Mouse (Mus musculus) spleen, embryonic (tissue): ENCODE measurements around the gene Tmem127.
"Not testable (repeated sequence)": the region's sequence is repeated elsewhere in the genome, so short reads cannot be mapped to it uniquely, and the experiment has no call there.

Source experiments
- CTCF ChIA-PET: fragments of 350-600 bp; sonication (Branson Sonifier 250); formaldehyde crosslinking; loops from one replicate; lab custom pipeline; 2022; lab: Charles Lee

Gene Tmem127

GRCm38 (mm10) chr2:127247592-127248333 is at the start of gene Tmem127, which contains the start of gene Ciao1:
TSS of gene Tmem127 (plus strand) at chr2:127247908.
TSS of gene Ciao1 (minus strand) at chr2:127247816.
- CTCF ChIA-PET = interaction anchor here (1.1 kb wide), 1 partner anchor 93 kb away, joined by 3 read pairs; no protein-coding TSS in a partner anchor

- CTCF ChIA-PET = interaction anchor here (1.4 kb wide), 1 partner anchor 39 kb away, joined by 3 read pairs; no protein-coding TSS in a partner anchor
Observed at GRCm38 (mm10) chr2:127204932-127205331, 42.8 kb upstream of the Tmem127 start.

- CTCF ChIA-PET = not testable (repeated sequence)
Observed at GRCm38 (mm10) chr2:127205936-127206335, 41.8 kb upstream of the Tmem127 start.

GRCm38 (mm10) chr2:127206916-127207315 is 40.8 kb upstream of the Tmem127 start:
- CTCF ChIA-PET = no interaction called here

GRCm38 (mm10) chr2:127207547-127208451 is 39.9 kb upstream of the Tmem127 start, which contains the start of the genes 1810024B03Rik and Snrnp200:
TSS of gene 1810024B03Rik (minus strand) at chr2:127208280.
TSS of gene Snrnp200 (plus strand) at chr2:127208386.
- CTCF ChIA-PET = no interaction called here

- CTCF ChIA-PET = no interaction called here
Observed at GRCm38 (mm10) chr2:127208452-127208769, 39.3 kb upstream of the Tmem127 start.

- CTCF ChIA-PET = no interaction called here
Observed at GRCm38 (mm10) chr2:127210701-127211100, 37.0 kb upstream of the Tmem127 start.

- CTCF ChIA-PET = no interaction called here
Observed at GRCm38 (mm10) chr2:127217746-127218145, 30.0 kb upstream of the Tmem127 start.

GRCm38 (mm10) chr2:127225261-127225660 is 22.4 kb upstream of the Tmem127 start:
- CTCF ChIA-PET = no interaction called here

GRCm38 (mm10) chr2:127237897-127238610 is 9.7 kb upstream of the Tmem127 start:
- CTCF ChIA-PET = no interaction called here

- CTCF ChIA-PET = no interaction called here
Observed at GRCm38 (mm10) chr2:127240065-127240464, 7.6 kb upstream of the Tmem127 start.

GRCm38 (mm10) chr2:127248334-127249004 is 761 bp downstream of the Tmem127 start:
- CTCF ChIA-PET = interaction anchor here (0.6 to 1.1 kb wide), 2 partner anchors 11 to 92 kb away, joined by 3 read pairs; no protein-coding TSS in a partner anchor

- CTCF ChIA-PET = interaction anchor here (0.7 kb wide), 1 partner anchor 30 kb away, joined by 3 read pairs; no protein-coding TSS in a partner anchor
Observed at GRCm38 (mm10) chr2:127250291-127251008, 2.7 kb downstream of the Tmem127 start.

- CTCF ChIA-PET = interaction anchor here (0.6 kb wide), 1 partner anchor 57 kb away, joined by 3 read pairs; no protein-coding TSS in a partner anchor
Observed at GRCm38 (mm10) chr2:127251457-127251856, 3.7 kb downstream of the Tmem127 start.

GRCm38 (mm10) chr2:127251880-127252527 is 4.3 kb downstream of the Tmem127 start:
- CTCF ChIA-PET = interaction anchor here (0.6 kb wide), 1 partner anchor 57 kb away, joined by 3 read pairs; no protein-coding TSS in a partner anchor

- CTCF ChIA-PET = no interaction called here
Observed at GRCm38 (mm10) chr2:127252787-127253186, 5.1 kb downstream of the Tmem127 start.

GRCm38 (mm10) chr2:127254604-127255134 is 7.0 kb downstream of the Tmem127 start:
- CTCF ChIA-PET = no interaction called here

- CTCF ChIA-PET = no interaction called here
Observed at GRCm38 (mm10) chr2:127255294-127255693, 7.6 kb downstream of the Tmem127 start.

GRCm38 (mm10) chr2:127259340-127259739 is 11.6 kb downstream of the Tmem127 start:
- CTCF ChIA-PET = interaction anchor here (0.7 kb wide), 1 partner anchor 11 kb away, joined by 3 read pairs; no protein-coding TSS in a partner anchor
